Mouse (Mus musculus): ENCODE measurements around the gene Dpt. TPM values are rescaled to one million over a fixed set of nuclear protein-coding genes. Genes with fewer than 3 reads are reported as not detected.

Gene Dpt
- polyA plus RNA-seq, 1 experiment = 231 TPM

DNA sequence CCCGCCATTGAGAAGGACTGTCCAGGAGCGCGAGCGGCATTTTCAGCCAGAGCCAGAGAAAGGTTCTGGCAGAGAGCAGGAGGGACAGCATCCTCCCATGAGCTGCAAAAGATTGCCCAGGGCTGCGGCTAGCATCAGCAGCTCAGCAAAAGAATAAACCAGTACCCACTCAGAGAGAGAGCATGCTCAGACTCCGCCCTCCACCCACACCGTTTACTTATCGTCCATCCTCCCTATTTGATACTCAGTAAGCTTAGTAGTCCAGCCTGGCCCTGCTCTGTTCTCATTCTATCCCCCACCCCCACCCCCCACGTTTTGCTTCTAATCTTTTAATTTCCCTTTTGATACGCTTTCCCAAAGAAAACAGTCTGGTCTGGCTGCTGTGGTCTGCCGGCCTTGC is 63.5 kb downstream of the Dpt start:
- no peak overlapping the region for H3K27ac ChIP-seq (replicated peaks; ENCODE audit: low read depth, low read length)
- no peaks in the 10 kb centered on the region; the same call in 1 of the 2 replicates for H3K4me1 ChIP-seq (ENCODE audit: control insufficient read depth, insufficient read depth, insufficient read length, low read length)
- H3K4me3 ChIP-seq (ENCODE audit: insufficient read depth, low read depth, low read length) = no peak overlapping the region

DNA sequence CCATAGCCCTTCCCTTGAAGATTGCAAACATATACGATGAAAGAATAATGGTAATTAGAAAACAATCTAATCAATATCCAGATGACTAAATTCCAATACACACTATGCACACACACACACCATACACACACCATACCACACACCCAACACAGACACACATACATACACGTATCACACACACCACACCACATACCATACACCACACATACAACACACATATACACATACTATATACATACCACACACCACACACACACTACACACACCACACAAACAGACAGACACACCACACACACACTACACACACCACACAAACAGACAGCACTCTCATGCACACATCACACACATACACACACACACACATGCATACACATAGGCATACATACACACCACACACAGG is 64.3 kb downstream of the Dpt start:
- Histone ChIP-seq H3K4me3 (ENCODE audit: insufficient read depth, low read depth, low read length) (no peak overlapping the region), H3K27ac (replicated peaks; ENCODE audit: low read depth, low read length) (no peak overlapping the region), H3K4me1 (ENCODE audit: control insufficient read depth, insufficient read depth, insufficient read length, low read length) (no peaks in the 10 kb centered on the region; the same call in 1 of the 2 replicates)

DNA sequence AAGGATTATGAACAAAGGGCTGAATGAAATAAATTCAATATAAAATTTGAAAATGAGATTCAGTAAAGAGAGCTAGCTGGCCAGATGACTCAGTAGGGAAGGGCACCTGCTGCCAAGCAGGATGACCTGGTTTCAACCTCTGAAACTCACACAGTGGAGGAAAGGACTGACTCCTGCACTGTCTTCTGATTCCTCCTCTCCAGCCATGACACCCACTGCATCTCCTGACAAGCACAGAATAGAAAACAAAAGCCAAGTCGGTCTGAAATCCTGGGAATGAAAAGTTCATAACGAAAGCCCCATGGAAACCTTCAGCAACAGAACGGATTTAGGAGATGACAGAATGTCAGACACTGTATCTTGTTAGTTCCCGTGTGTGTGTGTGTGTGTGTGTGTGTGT is 65.1 kb downstream of the Dpt start:
- no peak overlapping the region for H3K4me3 ChIP-seq (ENCODE audit: insufficient read depth, low read depth, low read length)
- no peak overlapping the region for H3K27ac ChIP-seq (replicated peaks; ENCODE audit: low read depth, low read length)
- H3K4me1 ChIP-seq (ENCODE audit: control insufficient read depth, insufficient read depth, insufficient read length, low read length) = no peaks in the 10 kb centered on the region; the same call in 1 of the 2 replicates

DNA sequence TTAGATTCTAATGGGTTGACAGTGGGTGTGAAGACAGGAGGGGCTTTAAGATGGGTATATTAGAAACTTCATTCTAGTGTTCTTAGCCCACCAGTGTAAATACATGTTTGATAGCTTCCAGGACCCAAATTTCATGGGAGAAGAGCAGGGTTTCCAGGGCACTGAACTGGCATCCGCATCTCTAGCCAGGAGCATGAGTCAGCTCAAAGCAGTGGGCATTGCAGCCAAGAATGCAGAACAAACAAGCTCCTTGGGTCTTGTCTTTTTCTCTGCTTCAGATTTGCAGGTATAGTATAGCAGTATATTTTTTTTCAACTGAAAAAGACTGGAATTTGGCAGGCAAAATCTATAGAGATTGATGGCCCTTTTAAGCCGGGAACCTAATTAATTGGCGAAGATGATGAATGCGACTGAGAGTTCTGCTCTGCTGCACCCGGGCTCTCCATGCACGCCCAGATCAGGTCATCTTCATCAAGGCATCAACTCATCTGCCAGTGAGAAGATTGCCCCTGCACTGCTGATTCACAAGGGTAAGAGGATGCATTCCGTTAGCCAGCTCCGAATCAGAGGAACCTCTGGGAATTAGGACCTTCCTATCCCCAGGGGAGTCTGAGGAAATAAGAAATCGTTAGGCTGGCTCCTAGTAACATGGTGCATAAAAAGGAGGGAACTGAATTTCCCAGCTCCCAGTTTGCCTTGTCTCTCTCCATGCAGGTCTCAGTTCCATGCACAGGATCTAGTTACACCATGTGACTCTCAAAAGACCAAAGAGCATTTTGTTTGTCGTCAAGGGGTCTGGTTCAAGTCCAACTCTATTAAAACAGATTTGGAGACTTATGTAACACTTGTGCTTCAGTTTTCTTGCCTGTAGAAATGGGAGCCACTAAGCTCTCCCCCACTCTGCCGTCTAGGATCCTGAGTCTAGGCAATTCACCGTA is 66.8 kb downstream of the Dpt start:
- H3K4me1 ChIP-seq (ENCODE audit: control insufficient read depth, insufficient read depth, insufficient read length, low read length) = no peaks in the 10 kb centered on the region; the same call in 1 of the 2 replicates
- H3K27ac ChIP-seq (replicated peaks; ENCODE audit: low read depth, low read length) = no peak overlapping the region
- H3K4me3 ChIP-seq (ENCODE audit: insufficient read depth, low read depth, low read length) = no peak overlapping the region

DNA sequence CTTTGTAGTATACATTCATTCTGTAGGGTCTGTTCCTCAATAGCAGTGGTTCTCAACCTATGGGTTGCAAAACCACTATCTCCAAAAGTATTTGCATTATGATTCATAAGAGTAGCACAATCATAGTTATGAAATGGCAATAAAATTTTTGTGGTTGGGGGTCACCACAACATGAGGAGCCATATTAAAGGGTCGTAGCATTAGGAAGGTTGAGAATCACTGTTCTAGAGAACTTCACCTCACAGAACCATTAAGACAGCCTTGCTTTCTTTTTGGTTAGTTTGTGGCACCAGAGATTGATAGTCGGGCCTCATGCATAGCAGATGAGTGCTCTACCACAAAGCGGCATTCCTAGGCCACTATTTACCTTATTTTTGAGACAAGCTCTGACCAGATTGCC is 68.2 kb downstream of the Dpt start:
- H3K4me3 ChIP-seq (ENCODE audit: insufficient read depth, low read depth, low read length) = no peak overlapping the region
- H3K27ac ChIP-seq (replicated peaks; ENCODE audit: low read depth, low read length) = no peak overlapping the region
- no peaks in the 10 kb centered on the region; the same call in 1 of the 2 replicates for H3K4me1 ChIP-seq (ENCODE audit: control insufficient read depth, insufficient read depth, insufficient read length, low read length)

DNA sequence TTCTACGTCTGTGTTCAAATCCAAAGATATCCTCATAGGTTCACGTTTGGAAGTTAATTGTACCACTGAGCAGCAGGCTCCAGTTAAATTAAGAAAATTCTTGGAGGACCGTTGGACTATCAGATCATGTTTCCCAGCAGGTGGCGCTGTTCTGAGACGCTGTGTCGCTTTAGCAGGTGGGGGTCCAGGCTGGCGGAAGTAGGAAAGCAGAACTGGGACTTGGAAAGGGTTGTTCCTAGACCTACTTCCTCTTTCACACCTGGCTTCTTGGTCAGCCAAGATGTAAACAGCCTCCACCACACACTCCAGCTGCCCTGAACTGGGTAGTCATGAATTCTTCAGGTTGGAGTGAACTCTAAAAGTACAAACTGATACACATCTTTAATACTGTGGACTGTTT is 74.2 kb downstream of the Dpt start:
- no peak overlapping the region for H3K4me3 ChIP-seq (ENCODE audit: insufficient read depth, low read depth, low read length)
- no peak overlapping the region for H3K27ac ChIP-seq (replicated peaks; ENCODE audit: low read depth, low read length)
- H3K4me1 ChIP-seq (ENCODE audit: control insufficient read depth, insufficient read depth, insufficient read length, low read length) = no peaks in the 10 kb centered on the region

Other genes starting within 250 kb of the Dpt start
- not detected in 2 replicates for gene Xcl1, start 138.9 kb downstream of the Dpt start, polyA plus RNA-seq (2012; ENCODE audit: insufficient read depth, insufficient read length, missing spikeins)